Mouse (Mus musculus): ENCODE results near the gene Crybb1. TPM values are rescaled to one million over a fixed set of nuclear protein-coding genes. Genes with fewer than 3 reads are reported as not detected.
A peak's percentile ranks its signal among the peaks of the same experiment; 100 is the strongest.

Crybb1 gene
- polyA plus RNA-seq, 2 experiments from 2014 or later = not detected

DNA sequence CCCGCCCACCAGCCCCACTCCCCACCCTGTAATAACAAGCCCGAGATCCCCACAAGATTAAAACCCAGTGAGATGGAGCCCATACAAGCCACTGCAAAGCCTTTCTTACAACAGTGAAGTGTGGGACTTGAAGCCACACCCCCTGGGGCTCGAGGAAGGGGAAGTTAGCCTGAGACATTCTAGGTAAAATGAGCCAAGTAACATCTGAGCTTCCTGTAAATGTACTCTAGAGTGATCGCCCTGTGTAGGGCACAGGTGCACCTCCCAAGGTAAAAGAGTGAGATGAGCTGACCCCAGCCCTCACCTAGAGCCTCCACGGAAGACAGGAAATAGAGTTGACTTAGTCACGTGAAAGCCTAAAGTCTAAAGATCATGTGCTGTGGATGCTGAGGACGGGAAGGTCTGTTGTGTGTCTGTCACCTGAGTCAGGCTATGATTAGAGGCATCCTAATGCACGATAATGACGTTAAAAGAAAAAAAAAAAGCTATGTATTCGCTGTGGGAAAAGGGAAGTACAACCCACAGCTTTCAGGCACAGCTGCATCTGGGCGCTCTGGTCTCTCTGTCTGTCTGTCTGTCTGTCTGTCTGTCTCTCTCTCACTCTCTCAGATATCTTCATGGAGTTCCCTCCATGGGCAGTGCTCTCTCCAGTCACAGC lies 31.5 kb downstream of the Crybb1 start:
- peak; percentile 74 for ATAC-seq

GRCm38 (mm10) chr5:112287652-112288051 lies 32.0 kb downstream of the Crybb1 start:
- ATAC-seq = no peak

DNA sequence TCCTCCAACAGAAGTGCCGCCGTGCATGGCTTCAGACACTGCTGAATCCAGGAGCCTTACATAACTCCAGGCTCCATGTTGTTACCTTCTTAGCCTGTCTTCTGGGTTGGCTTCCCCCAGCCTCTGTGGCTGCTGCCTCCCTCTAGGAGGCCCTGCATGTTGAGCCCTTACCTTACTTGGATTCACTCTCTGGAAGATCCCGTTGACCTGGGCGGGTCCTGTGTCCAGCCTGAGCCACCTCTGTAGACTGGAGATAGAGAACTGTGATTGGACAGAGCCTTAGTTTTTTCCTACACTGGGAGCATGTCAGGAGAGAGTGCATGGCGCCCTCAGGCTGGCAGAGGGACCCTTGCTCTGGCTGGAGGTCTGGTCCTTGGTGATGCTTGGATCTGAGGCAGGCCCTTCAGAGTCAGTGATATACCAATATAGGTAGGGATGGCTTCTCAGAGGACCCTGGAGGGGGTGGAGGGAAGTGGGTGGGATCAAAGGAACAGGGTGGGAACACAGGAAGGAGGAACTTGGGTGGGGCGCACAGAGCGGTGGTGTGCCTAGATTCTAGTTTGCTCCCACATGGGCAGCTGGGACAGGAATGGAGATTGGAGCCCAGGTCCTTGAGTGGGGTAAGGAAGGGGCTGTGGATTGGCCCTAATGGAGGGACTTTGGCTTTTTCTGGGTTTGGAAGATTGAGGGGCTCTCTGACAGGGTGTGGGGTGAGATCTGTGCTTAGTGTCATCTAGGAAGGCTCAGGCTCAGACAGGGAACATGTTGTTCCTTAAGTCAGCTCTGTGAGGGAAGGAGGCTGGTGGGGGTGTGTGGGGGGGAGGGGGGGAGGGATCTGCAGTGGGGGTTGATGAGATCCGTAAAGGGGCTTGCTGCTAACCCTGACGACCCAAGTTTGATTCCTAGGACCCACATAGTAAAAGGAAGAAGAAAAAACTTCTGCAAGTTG lies 32.9 kb downstream of the Crybb1 start:
- ATAC-seq = no peak

DNA sequence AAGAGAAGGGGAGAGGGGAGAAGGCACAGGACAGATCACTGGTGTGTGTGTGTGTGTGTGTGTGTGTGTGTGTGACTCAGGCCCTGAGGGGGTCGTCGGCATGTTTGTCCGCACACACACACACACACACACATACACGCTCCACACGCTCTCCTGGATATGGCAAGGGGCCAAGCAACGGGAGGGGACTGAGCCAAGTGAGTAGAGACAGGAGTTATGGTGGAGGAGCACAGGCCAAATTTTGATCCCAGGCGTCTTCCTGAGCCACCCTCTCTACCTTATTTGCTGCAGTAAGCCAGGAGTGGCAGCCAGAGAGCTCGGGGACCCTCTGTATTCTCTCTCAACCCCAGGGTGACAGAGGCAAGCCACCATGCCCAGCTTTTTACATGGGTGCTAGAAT lies 33.6 kb downstream of the Crybb1 start:
- no peak for ATAC-seq

DNA sequence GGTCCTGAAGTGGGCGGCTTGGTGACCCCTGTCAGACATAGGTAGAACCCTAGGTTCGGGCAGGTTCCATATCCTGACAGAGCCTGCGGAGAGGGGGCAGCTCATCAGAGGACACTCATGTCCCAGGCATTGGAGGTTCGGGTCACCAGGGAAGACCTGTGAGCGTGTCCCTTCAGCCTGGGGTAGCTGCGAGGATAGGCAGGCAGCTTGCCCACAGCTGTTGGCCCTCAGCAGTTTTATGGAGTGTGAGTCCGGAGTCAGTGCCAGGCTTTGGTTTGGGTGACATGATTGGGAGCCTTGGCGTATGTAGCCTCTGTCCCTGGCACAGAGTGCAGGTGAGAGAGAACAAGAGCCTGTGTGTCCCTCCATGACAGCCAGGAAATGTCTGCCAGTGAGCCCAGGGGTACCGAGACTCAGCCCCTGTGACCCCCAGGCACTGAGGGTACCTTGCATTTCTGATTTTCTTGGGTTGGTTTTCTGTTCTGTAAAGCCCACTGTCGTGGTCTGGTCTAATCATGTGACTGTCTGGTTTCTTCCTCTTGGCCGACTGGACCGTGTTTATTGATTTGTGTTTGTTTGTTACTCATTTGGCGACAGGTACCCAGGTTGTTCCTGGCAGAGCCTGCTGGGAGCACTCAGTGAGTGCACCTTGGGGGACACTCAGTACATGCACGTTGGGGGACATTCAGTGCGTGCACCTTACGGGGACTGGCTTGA lies 34.4 kb downstream of the Crybb1 start:
- ATAC-seq = no peak

DNA sequence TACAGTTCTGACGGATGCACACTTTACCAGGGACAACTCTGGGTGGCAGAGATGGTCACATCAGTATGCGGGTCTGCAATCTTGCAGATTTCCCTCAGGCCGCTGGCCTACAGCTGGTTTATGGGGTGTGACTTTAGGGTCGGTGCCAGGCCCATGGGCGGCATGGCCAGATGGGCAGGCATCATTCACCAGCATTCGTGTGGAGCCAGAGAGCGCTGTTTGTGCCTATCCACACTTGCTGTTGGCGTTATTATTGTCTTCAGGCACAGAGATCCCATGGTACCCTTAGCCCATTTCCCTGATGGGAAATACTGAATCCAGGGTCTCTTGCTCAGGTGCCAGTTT lies 34.9 kb downstream of the Crybb1 start:
- ATAC-seq = no peak

GRCm38 (mm10) chr5:112291866-112292265 lies 36.3 kb downstream of the Crybb1 start:
- ATAC-seq = no peak

- no peak for ATAC-seq
These were observed 36.8 kb downstream of the Crybb1 start for GRCm38 (mm10) chr5:112292343-112292980.

DNA sequence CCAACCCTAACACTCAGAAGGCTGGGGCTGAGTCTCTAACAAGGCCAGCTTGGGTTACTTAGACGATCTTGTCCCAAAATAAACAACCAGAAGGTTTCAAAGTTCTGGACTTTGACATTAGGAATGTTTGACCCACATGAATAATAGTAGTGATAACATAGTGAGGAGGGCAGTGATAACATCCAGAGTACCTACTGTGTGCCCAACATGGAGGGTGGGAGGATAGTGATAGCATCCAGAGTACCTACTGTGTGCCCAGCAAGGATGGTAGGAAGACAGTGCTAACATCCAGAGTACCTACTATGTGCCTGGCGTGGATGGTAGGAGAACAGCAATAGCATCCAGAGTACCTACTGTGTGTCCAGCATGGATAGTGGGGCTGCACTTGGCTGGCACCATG lies 38.2 kb downstream of the Crybb1 start:
- no peak for ATAC-seq

DNA sequence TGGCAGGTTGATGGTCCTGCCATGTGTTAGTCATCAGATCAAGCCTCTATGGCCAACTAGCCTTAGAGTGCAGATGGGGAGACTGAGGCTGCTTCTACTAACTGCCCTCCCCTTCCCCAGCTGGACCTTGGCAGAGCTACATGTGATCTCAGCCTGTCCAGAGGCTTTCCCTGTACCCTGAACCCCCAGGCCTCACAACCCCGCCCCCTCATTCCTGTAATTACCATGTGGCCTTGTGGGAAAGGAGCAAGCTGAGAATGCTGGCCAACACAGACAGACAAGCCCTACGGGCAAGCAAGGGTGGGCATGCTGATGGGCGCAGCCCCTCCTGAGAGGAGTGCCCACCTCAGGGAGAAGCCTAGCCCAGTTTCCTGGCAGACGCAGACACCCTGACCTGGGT lies 39.1 kb downstream of the Crybb1 start:
- ATAC-seq = no peak

GRCm38 (mm10) chr5:112295162-112295561 lies 39.5 kb downstream of the Crybb1 start:
- no peak for ATAC-seq

DNA sequence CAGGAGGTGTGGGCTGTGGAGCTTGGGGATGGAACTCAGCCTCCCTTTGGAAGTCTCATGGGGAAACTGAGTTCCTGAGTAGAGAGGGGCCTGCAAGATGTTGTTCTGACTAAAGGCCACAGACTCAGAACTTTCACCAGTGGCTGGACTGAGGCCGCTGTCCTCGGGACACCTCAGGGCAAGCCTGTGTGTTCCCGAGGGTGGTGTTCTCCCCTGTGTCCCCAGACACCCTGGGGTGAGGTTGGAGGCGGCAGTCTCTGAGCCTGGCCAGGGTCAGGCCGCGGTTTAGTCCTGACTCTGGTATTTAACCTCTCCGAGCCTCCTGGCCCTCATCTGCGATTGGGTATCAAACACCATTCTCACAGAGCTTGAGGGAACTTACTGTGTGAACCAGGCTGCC lies 39.9 kb downstream of the Crybb1 start:
- no peak for ATAC-seq

- ATAC-seq = no peak
These were observed 41.0 kb downstream of the Crybb1 start for GRCm38 (mm10) chr5:112296404-112297181.

GRCm38 (mm10) chr5:112297257-112297656 lies 41.6 kb downstream of the Crybb1 start:
- ATAC-seq = peak; percentile 75

DNA sequence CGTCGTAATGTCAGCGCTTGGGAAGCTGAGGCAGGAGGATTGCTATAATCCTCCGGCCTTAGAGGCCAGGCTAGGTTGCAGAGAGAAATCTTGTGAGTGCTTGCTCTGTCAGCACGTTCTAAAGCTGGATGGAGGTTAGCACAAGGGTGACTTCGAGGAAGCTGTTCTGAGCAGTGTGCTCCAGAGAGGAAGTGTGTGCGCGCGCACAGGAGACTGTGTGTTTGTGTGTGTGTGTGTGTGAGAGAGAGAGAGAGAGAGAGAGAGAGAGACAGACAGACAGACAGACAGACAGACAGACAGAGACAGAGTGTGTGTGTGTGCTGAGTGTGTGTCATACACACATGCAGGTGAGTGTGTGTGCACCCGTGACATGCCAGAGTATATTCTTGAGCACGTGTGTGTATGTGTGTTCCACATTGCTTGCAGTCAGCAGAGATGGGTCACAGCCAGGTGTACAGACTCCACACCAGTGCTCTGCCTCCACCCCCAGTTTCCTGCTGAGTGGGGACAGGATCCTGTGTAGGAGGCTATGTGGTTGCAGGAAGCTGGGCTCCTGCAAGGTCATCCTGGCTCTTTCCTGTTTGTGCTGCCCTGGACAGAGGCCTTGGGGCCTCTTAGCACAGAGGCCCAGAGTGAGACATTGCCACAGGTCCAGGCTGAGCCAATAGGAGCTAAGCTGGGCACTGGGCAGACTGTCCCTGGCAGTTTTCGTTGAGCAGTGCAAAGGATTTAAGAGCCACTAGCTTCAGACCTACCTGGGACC lies 42.8 kb downstream of the Crybb1 start:
- ATAC-seq = peak; percentile 51

DNA sequence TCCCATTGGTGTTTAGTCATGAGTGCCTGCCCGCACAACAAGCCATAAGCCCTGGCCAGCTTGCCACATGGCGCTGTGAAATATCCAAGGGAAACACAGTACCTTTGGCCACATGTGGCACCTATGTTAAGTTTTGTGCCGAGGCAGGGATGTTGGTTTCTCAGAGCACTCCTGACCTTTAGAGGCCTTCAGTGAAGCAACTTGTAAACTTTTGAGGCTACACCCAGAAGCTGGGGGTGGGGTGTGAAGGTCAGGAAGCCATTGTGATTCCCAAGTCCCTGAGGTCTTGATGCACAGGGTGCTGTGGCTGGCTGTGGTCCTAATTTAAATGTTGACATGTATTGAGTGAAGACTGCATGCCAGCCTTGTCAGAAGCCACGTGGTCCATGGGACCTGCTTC lies 43.8 kb downstream of the Crybb1 start:
- ATAC-seq = no peak

- no peak for ATAC-seq
These were observed 44.5 kb downstream of the Crybb1 start for GRCm38 (mm10) chr5:112300112-112300511.

GRCm38 (mm10) chr5:112300721-112301308 lies 45.2 kb downstream of the Crybb1 start:
- ATAC-seq = no peak

- ATAC-seq = peak; percentile 24
These were observed 46.1 kb downstream of the Crybb1 start for GRCm38 (mm10) chr5:112301694-112302093.

GRCm38 (mm10) chr5:112302310-112302709 lies 46.7 kb downstream of the Crybb1 start:
- no peak for ATAC-seq

- no peak for ATAC-seq
These were observed 50.2 kb downstream of the Crybb1 start for GRCm38 (mm10) chr5:112305842-112306241.

Data from activated CD4-positive, CD25-positive, alpha-beta regulatory T cell, adult 4 months (primary cell).